Mouse (Mus musculus) E14TG2a.4 (cell line): ENCODE results near the gene Myo1e.

Source experiments
- CTCF ChIP-seq: conservative IDR thresholded peaks from 2 replicates; pipeline ENCODE4 v1.5.1; 2014; ENCODE audit warnings: low read length
- NANOG ChIP-seq: IDR thresholded peaks from 2 replicates; pipeline ENCODE4 v1.6.1; 2014; ENCODE audit warnings: borderline replicate concordance, low read length, mixed read lengths

DNA sequence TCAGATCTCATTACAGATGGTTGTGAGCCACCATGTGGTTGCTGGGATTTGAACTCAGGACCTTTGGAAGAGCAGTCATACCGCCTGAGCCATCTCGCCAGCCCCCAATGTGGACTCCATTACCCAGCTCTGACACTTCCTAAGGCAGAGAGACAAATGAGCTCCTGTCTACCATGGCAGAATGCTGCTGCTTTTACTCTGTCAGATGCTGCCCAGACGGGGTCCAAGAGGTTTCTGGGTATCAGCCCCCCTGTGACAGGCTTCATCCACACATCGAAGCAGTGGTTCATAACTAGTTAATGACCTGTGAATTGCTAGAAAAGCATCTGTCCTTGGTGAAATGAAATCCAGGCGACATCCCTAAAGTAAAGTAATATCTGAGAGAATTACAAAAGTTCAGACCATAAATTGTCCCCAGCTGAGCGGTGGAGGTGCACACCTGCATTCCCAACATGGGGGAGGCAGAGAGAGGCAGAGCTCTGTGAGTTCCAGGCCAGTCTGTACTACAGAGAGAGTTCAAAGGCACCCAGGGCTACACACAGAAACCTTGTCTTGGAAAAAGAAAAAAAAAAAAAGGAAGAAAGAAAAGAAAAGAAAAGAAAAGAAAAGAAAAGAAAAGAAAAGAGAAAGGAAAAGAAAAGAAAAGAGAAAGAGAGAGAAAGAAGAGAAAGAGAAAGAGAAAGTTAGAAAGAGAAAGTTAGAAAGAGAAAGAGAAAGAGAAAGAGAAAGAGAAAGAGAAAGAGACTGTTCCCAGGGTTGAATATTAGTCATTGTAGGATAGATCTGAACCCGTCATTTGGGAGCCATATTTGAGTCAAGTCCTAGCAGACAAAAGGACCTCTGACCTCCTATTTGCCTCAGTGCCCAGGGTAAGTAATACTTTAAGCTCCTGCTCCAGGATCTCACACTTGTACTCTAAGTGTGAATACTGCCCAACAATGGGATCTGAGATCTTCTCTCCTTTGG lies 172.6 kb downstream of the Myo1e start:
- no peak for TF ChIP-seq CTCF
- no peak for TF ChIP-seq NANOG
